Mouse (Mus musculus): ENCODE measurements around the gene D430019H16Rik.

D430019H16Rik gene

GRCm38 (mm10) chr12:105537162-105537561, 83.5 kb downstream of the D430019H16Rik start:
- no peak for DNase-seq (ENCODE audit: low spot score in 2 of 2)

DNA sequence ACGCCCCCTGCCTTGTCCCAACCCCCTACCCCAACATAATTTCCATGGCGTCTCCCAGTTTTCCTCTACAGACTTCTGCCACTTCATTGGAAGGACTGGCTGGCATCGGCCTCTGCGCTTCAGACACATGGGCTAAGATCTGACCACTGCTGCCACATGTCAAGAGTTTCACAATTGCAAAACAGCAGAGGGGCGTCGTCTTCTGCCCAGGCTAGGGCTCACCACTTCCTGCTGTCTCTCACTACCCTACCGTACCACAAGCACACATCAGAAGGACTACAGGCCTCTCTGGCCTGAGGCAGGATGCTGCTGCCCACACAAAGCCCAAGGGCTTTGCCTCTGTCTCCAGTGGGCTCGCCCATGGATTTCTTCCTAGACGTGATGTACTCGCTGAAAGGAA, 86.0 kb downstream of the D430019H16Rik start:
- DNase-seq (ENCODE audit: low spot score in 2 of 2), result no peak

- no peak for DNase-seq (ENCODE audit: low spot score in 2 of 2)
These were observed 88.1 kb downstream of the D430019H16Rik start for GRCm38 (mm10) chr12:105541590-105542402.

GRCm38 (mm10) chr12:105542513-105542912, 88.9 kb downstream of the D430019H16Rik start:
- DNase-seq (ENCODE audit: low spot score in 2 of 2), result no peak

Data from spleen, postnatal 36 days (tissue).